Mouse (Mus musculus) lung, embryonic 15.5 days (tissue): ENCODE data around the gene Mrpl16. TPM values are rescaled to one million over a fixed set of nuclear protein-coding genes. Genes with fewer than 3 reads are reported as not detected.
A peak's percentile ranks its signal among the peaks of the same experiment; 100 is the strongest.

Experiments
- ATAC-seq: fragments of 200-750 bp; cut with Nextera tagmentation; 2 replicates; pipeline ENCODE4 v1.8.0; 2017; ENCODE audit warnings: moderate number of reproducible peaks, borderline replicate concordance; ENCODE audit not compliant: low FRiP score, low TSS enrichment; ENCODE audit errors: extremely low read depth
- H3K27ac ChIP-seq: fragments of 300-500 bp; sonication (generic); 2 replicates; pipeline ENCODE4 v1.5.1; 2015; ENCODE audit warnings: moderate library complexity, mild to moderate bottlenecking, inconsistent platforms
- H3K27me3 ChIP-seq: fragments of 300-500 bp; sonication (generic); 2 replicates; pipeline ENCODE4 v1.6.1; 2015; ENCODE audit warnings: inconsistent platforms
- H3K36me3 ChIP-seq: fragments of 300-500 bp; sonication (generic); 2 replicates; pipeline ENCODE4 v1.6.1; 2015; ENCODE audit warnings: inconsistent platforms
- H3K4me1 ChIP-seq: fragments of 300-500 bp; sonication (generic); 2 replicates; pipeline ENCODE4 v1.6.1; 2015; ENCODE audit warnings: inconsistent platforms
- H3K4me2 ChIP-seq: fragments of 300-500 bp; sonication (generic); 2 replicates; pipeline ENCODE4 v1.6.1; 2015; ENCODE audit warnings: inconsistent platforms, mild to moderate bottlenecking, moderate library complexity
- H3K4me3 ChIP-seq: fragments of 300-500 bp; sonication (generic); 2 replicates; pipeline ENCODE4 v1.5.1; 2015; ENCODE audit warnings: mild to moderate bottlenecking, inconsistent platforms
- H3K9ac ChIP-seq: fragments of 300-500 bp; sonication (generic); 2 replicates; pipeline ENCODE4 v1.6.1; 2015; ENCODE audit warnings: inconsistent platforms
- H3K9me3 ChIP-seq: fragments of 300-500 bp; sonication (generic); 2 replicates; pipeline ENCODE4 v1.6.1; 2016; ENCODE audit warnings: inconsistent platforms
- WGBS: fragments of 180-500 bp; shearing (Covaris S2); methylation state at CpG from one replicate; pipeline ENCODE4 v1.1.7; 2015; 5-methylcytosine and 5-hydroxymethylcytosine counted together
- polyA plus RNA-seq: library from polyadenylated mRNA; unstranded; fragments of >200 nt; fragmentation: Nextera tagmentation; extraction: Ambion mirVana; gene quantifications from 2 replicates; pipeline ENCODE4 v1.2.1, GENCODE M21; 2015

The Mrpl16 gene
- polyA plus RNA-seq = 45.7 and 46.2 TPM in 2 replicates

GRCm38 (mm10) chr19:11770205-11770892, at the start of gene Mrpl16:
Mrpl16 (plus strand) TSS chr19:11770391.
- Histone ChIP-seq H3K4me2 (peak within 1 kb of the TSS; percentile 76), H3K27ac (peak within 1 kb of the TSS; percentile 45), H3K4me1 (peaks cover 10% of the 10 kb centered on the region), H3K9me3 (no peaks in the 10 kb centered on the region), H3K9ac (peak within 1 kb of the TSS; percentile 71), H3K4me3 (peak within 1 kb of the TSS; percentile 69), H3K36me3 (peaks cover 18% of the 10 kb centered on the region), H3K27me3 (no peaks in the 10 kb centered on the region)
- peak; percentile 87 for ATAC-seq
- WGBS = under 1% methylated on average over 30 of the region's 30 CpGs

GRCm38 (mm10) chr19:11723870-11724269, 46.3 kb upstream of the Mrpl16 start:
- ATAC-seq = no peak
- Histone ChIP-seq H3K4me3 (no peak overlapping the region), H3K36me3 (no peaks in the 10 kb centered on the region), H3K9ac (no peak overlapping the region), H3K4me1 (peaks cover 4% of the 10 kb centered on the region; the same call in 1 of the 2 replicates), H3K9me3 (no peaks in the 10 kb centered on the region), H3K4me2 (no peak overlapping the region), H3K27me3 (no peaks in the 10 kb centered on the region), H3K27ac (peak overlapping the region; percentile 44; the same call in 1 of the 2 replicates)
- WGBS = 53% methylated on average over 2 of the region's 2 CpGs

GRCm38 (mm10) chr19:11724275-11724674, 45.9 kb upstream of the Mrpl16 start:
- no peaks in the 10 kb centered on the region for H3K9me3 ChIP-seq
- H3K27ac ChIP-seq = peak overlapping the region; percentile 67; the same call in 1 of the 2 replicates
- H3K4me3 ChIP-seq = no peak overlapping the region
- H3K4me2 ChIP-seq = no peak overlapping the region
- H3K27me3 ChIP-seq = no peaks in the 10 kb centered on the region
- no peak overlapping the region for H3K9ac ChIP-seq
- H3K4me1 ChIP-seq = peaks cover 4% of the 10 kb centered on the region; the same call in 1 of the 2 replicates
- WGBS = 28% methylated on average over 6 of the region's 6 CpGs
- ATAC-seq = peak; percentile 80; the same call in 1 of the 2 replicates
- H3K36me3 ChIP-seq = no peaks in the 10 kb centered on the region

GRCm38 (mm10) chr19:11725915-11726314, 44.3 kb upstream of the Mrpl16 start:
- H3K4me3 ChIP-seq = no peak overlapping the region
- no peaks in the 10 kb centered on the region for H3K36me3 ChIP-seq
- ATAC-seq = no peak
- no peaks in the 10 kb centered on the region for H3K27me3 ChIP-seq
- no peak overlapping the region for H3K9ac ChIP-seq
- H3K4me2 ChIP-seq = no peak overlapping the region
- WGBS = 40% methylated on average over 2 of the region's 2 CpGs
- H3K27ac ChIP-seq = no peak overlapping the region
- no peaks in the 10 kb centered on the region for H3K9me3 ChIP-seq
- H3K4me1 ChIP-seq = peaks cover 4% of the 10 kb centered on the region; the same call in 1 of the 2 replicates

DNA sequence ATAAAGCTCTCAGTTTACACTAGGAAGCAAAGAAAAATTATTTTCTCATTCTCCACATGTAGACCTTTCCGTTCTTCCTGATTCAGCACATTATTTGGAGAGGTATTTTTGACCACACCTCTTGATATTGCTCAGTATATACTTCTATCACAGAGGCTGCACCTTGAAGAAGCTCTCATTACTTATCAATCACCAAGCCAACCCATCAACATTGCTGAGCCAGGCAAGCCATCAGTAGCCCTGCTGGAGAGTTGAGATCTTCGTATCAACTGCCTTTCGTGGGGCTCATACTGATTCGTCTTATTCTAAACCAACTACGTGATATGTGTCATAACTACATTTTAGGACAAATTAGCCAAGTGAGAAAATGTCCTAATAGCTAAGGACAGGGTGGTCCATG, 42.9 kb upstream of the Mrpl16 start:
- no peak for ATAC-seq
- Histone ChIP-seq H3K4me1 (peaks cover 4% of the 10 kb centered on the region; the same call in 1 of the 2 replicates), H3K9me3 (no peaks in the 10 kb centered on the region), H3K27ac (no peak overlapping the region), H3K27me3 (no peaks in the 10 kb centered on the region), H3K4me3 (no peak overlapping the region), H3K9ac (no peak overlapping the region), H3K4me2 (no peak overlapping the region), H3K36me3 (no peaks in the 10 kb centered on the region)
- 88% methylated on average over 5 of the region's 5 CpGs for WGBS

DNA sequence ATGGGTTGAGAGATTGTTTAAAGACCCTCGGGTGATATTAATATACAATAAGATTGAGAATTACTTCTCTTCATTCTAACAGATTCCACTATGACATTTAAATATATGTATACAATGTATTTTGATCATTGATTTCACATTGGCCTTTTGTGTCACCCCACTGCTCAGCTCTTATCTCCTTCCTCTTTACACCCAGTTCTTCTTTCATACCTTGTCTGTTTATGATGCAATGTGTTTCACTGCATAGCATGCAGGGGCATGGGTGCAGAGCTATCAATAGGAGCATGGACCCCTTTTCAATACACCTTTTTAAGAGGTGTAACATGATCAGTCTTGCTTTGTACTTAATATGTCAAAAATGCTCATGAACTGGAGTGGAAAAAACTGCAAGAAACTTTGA, 39.9 kb upstream of the Mrpl16 start:
- H3K4me3 ChIP-seq = no peak overlapping the region
- WGBS = 61% methylated on average over 1 of the region's 1 CpGs
- no peaks in the 10 kb centered on the region for H3K4me1 ChIP-seq
- H3K4me2 ChIP-seq = no peak overlapping the region
- H3K9me3 ChIP-seq = no peaks in the 10 kb centered on the region
- H3K36me3 ChIP-seq = no peaks in the 10 kb centered on the region
- no peak for ATAC-seq
- H3K27me3 ChIP-seq = no peaks in the 10 kb centered on the region
- no peak overlapping the region for H3K27ac ChIP-seq
- no peak overlapping the region for H3K9ac ChIP-seq

- Histone ChIP-seq H3K36me3 (no peaks in the 10 kb centered on the region), H3K4me1 (no peaks in the 10 kb centered on the region), H3K4me2 (no peak overlapping the region), H3K9ac (no peak overlapping the region), H3K27me3 (no peaks in the 10 kb centered on the region), H3K27ac (no peak overlapping the region), H3K9me3 (no peaks in the 10 kb centered on the region), H3K4me3 (no peak overlapping the region)
- no peak for ATAC-seq
- WGBS = 34% methylated on average over 1 of the region's 1 CpGs
These were observed 33.7 kb upstream of the Mrpl16 start for GRCm38 (mm10) chr19:11736455-11736854.

- no peak for ATAC-seq
- Histone ChIP-seq H3K4me2 (no peak overlapping the region), H3K27ac (no peak overlapping the region), H3K27me3 (no peaks in the 10 kb centered on the region), H3K4me3 (no peak overlapping the region), H3K36me3 (no peaks in the 10 kb centered on the region), H3K4me1 (no peaks in the 10 kb centered on the region), H3K9ac (no peak overlapping the region), H3K9me3 (no peaks in the 10 kb centered on the region)
These were observed 24.5 kb upstream of the Mrpl16 start for GRCm38 (mm10) chr19:11745680-11746079.

GRCm38 (mm10) chr19:11747298-11747697, 22.9 kb upstream of the Mrpl16 start, which contains the start of gene Gif:
Gif (plus strand) TSS chr19:11747554.
- Histone ChIP-seq H3K9ac (no peak within 1 kb of the TSS), H3K4me2 (no peak within 1 kb of the TSS), H3K27me3 (no peaks in the 10 kb centered on the region), H3K36me3 (no peaks in the 10 kb centered on the region), H3K27ac (no peak within 1 kb of the TSS), H3K4me1 (no peaks in the 10 kb centered on the region), H3K9me3 (no peaks in the 10 kb centered on the region), H3K4me3 (no peak within 1 kb of the TSS)
- ATAC-seq = no peak
- WGBS = 56% methylated on average over 2 of the region's 2 CpGs

DNA sequence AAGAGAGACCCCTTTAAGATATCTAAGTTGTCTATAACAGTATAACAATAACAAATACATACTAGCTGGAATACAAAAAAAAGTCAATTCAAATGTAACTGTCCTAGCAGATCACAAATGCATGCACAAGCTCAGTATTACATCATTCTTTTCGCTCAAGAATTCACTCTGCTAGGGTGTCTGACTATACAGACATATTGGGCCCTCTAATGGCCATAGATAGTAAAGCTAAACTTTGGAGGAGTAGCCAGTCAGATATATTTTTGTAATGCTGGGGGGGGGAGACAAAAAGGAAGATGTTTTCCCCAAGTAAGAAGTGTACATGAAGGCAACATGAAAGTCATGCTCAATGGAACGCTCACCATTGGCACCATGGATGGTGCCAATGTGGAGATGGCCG, 5.1 kb upstream of the Mrpl16 start:
- 0 out of 2 replicates have a peak, but pooled peaks cover 2% of the 10 kb centered on the region for H3K4me1 ChIP-seq
- 82% methylated on average over 3 of the region's 3 CpGs for WGBS
- H3K4me3 ChIP-seq = no peak overlapping the region
- ATAC-seq = no peak
- no peak overlapping the region for H3K9ac ChIP-seq
- no peaks in the 10 kb centered on the region for H3K9me3 ChIP-seq
- H3K27ac ChIP-seq = no peak overlapping the region
- H3K36me3 ChIP-seq = no peaks in the 10 kb centered on the region
- no peaks in the 10 kb centered on the region for H3K27me3 ChIP-seq
- no peak overlapping the region for H3K4me2 ChIP-seq

GRCm38 (mm10) chr19:11766413-11766812, 3.8 kb upstream of the Mrpl16 start:
- no peaks in the 10 kb centered on the region for H3K9me3 ChIP-seq
- WGBS = 53% methylated on average over 4 of the region's 4 CpGs
- no peaks in the 10 kb centered on the region for H3K36me3 ChIP-seq
- peaks cover 10% of the 10 kb centered on the region for H3K4me1 ChIP-seq
- no peak overlapping the region for H3K4me3 ChIP-seq
- ATAC-seq = no peak
- H3K4me2 ChIP-seq = no peak overlapping the region
- no peaks in the 10 kb centered on the region for H3K27me3 ChIP-seq
- H3K27ac ChIP-seq = no peak overlapping the region
- H3K9ac ChIP-seq = no peak overlapping the region

DNA sequence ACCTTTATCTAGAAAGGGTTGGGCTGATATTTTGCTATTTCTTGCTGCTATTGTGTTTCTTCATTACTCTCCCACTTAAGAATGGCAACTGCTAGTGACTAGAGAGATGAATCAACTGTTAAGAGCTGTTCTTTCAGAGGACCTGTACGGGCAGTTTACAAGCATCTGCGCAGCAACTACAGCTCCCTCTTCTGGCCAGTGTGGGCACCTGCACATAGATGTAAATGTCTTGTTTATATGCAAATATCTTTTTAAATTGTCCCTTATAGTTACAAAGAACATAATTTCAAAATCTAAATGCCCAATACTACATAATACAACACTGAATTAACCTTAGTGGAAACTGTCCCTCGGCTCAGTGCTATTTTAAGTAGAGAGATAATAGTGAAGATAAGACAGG, 2.0 kb upstream of the Mrpl16 start:
- no peak overlapping the region for H3K4me3 ChIP-seq
- H3K4me2 ChIP-seq = no peak overlapping the region
- 8% methylated on average over 3 of the region's 3 CpGs for WGBS
- no peak for ATAC-seq
- no peak overlapping the region for H3K27ac ChIP-seq
- peaks cover 10% of the 10 kb centered on the region for H3K4me1 ChIP-seq
- peaks cover 3% of the 10 kb centered on the region; the same call in 1 of the 2 replicates for H3K36me3 ChIP-seq
- no peaks in the 10 kb centered on the region for H3K9me3 ChIP-seq
- no peaks in the 10 kb centered on the region for H3K27me3 ChIP-seq
- no peak overlapping the region for H3K9ac ChIP-seq
